Mouse (Mus musculus) spleen, postnatal 36 days (tissue): ENCODE measurements around the gene F930015N05Rik.

Experiments used
- DNase-seq, 2 experiments: peaks; one replicate each; pipeline ENCODE4 v3.0.0; 2022; ENCODE audit warnings: low spot score in 2 of 2, mixed read lengths in 1 of 2

The F930015N05Rik gene

DNA sequence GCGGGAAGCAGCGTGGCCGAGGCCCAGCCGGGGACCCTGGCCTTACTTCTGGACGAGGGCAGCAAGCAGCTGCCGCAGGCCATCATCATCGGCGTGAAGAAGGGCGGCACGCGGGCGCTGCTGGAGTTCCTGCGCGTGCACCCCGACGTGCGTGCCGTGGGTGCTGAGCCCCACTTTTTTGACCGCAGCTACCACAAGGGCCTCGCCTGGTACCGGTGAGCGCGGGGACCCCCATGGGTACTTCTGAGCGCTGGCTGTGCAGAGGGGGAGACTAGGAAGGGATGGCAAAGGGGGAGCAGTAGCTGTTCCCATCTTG is at the start of gene F930015N05Rik:
F930015N05Rik (minus strand) TSS at position 242 of the 316 bp plus-strand sequence.
- DNase-seq: no peak

DNA sequence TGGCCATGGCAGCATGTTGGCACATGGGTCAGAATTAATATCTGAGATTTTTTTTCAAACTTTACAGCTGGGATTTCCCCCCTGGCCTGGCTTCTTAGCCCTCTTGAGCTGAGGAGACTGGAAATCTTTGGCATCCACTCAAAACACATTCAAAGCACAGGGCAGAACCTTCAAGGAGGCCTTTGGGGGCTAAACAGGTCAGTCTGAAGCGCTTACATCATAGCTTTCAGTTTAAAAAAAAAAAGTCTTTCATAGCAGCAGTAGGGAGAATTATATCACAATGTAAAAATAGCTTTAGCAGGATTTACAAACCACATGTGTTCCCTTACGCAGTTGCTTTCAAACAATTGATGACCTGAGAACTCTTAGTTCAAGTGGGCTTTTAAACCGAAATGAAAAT is 45.0 kb upstream of the F930015N05Rik start:
- no peak for DNase-seq

DNA sequence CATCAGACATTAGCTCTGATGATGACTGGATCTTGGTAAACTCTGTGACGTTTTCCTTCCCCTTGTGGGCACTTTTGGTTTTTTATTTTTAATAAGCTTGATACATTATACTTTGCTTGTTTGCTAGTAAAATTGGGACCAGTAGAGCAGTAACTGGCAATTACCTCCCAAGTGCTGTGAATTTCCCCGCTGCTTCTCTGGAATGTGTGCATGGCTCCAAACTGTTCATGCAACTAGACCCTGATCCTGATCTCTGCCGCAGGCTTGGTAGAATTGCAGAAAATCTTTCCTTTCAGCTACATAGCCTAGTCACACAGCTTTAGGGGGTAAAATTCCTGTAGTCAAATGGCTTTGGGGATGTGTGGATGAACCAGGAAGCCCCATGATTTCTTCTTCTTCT is 37.2 kb upstream of the F930015N05Rik start:
- no peak for DNase-seq

DNA sequence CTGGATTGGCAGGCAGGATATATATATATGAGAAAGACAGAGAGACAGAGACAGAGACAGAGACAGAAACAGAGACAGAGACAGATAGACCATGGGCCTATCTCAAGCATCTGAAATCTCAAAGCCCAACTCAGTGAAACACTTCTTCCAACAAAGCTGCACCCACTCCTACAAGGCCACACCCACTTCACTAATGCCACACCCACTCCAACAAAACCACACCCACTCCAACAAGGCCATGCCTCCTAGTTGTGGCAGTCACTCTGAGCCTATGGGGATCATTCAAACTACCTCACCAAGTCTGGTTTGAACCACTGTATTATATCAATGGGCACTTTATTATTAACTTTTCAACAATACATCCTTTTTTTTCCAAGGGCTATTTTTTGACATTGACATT is 34.2 kb upstream of the F930015N05Rik start:
- no peak for DNase-seq

DNA sequence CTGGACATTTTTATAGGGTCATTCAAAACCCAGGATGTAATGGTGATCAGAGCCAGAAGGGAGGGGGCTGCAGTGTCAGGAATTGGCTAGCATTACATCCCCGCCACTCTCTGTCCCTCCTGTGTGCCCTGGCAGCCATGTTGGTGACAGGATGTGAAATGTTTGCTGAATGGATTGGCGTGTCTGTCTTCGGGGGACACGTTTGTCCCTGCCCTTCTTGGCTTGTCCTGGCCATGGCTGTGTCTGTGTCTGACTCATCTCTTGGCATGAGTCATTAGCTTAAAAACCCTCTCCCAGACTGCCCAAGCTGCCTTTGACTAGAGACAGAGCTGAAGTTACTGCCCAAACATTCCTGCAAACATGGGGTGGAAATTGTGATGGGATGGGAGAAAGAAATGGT is 32.3 kb upstream of the F930015N05Rik start:
- DNase-seq: no peak

DNA sequence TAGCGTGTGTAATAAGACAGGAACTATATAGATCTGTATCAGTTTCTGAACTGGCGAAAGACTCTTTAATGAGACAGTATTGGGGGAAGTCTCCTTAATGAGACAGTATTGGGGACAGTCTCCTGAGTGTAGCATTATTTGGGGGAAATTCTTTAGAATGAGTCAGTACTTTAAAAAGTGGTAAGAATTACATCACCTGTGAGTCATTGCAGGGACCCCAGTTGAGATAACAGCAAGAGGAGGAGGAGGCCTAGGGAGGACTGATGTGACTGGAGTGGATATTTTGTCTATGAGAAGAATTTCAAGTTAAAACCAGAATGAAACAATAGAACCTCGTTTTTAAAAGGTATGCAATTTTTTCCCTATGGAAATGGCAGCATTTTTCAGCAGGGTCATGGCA is 25.3 kb upstream of the F930015N05Rik start:
- no peak for DNase-seq

DNA sequence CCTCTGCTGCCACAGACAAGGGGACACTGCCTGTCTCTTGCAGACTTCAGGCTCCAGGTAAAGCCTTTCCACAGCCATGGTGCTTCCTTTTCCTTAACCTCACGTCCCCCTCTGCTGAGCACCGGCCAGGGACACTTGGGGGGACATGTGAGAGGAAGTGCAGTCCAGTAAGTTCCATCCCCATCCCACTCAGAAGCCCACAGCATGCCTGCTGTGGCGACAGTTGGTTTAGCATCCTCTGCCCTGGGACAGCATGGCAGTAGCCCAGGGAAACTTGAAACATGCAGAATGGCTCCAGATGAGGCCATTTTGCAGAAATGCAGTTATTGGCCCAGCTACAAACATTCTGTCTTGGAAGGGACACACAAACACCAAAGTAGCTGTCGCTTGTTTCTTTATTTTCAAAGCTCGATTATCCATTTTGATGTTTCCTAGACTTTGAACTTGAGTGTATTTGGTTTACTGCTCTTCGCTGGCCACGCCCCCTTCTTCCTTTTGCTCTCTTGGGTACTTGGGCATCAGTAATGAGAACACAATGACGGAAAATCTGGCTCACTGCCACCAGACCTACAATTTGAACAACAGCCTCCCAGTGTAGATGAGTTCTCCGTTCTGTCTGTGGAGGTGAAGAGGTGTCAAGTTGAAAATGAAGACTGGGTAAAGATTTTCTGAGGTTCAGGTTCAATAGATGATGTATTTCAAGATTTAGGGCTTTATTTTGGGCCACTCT is 12.3 kb upstream of the F930015N05Rik start:
- no peak for DNase-seq

DNA sequence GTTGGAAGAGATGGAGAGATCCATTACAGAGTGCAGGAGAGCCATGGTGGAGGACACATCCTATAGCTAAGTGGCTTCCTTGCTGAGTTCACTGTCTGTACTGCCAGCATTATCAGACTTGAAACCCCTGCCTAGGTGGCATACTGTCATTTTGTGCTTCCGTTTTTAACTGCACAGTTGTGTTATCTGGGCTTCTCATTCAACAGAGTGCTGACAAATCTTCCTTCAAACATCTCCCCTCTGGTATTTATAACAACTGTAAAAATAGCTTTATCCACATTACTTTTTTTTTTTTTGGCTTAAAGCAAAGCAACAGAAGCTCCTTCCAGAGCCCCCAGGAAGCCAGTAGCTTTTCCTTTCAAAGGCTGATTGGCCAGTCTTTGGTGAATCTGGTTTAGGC is 8.8 kb upstream of the F930015N05Rik start:
- no peak for DNase-seq

DNA sequence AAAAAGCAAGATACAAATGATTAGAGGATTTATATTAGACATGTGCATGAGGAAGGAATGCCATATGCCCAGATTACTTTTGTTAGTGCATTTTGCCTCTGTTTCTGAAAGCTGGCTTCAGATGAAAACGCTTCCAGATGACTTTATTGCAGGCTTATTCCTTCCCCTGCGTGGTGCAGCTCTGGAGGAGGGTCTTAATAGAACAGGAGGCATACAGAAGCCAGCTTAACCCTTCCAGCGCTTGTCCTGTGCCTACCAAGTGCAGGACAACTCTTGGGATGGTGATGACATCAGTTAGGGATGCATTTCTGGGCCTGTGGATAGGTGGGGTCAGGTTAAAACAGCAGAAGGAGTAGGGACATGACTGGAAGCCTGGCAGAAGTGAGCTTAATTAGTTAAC is 6.2 kb upstream of the F930015N05Rik start:
- no peak for DNase-seq

DNA sequence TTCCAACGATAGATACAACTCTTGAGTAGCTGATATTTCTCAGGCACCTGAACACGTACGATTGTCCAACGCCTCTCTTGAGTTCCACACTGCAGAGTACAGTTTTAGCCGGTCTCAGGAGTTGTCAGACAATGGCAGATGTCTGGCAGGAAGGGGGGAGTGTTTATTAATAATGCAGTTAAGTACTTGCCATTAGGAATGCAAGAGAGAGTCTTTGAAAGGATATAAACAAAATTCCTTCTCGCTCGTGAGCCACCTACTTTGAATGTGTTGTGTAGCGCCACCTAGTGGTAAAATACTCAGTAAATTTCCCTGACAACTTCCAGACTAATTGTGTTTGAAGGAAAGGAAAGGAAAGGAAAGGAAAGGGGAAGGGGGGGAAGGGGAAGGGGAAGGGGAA is 5.7 kb upstream of the F930015N05Rik start:
- peak in 1 of 2 experiments; percentile 6 for DNase-seq

DNA sequence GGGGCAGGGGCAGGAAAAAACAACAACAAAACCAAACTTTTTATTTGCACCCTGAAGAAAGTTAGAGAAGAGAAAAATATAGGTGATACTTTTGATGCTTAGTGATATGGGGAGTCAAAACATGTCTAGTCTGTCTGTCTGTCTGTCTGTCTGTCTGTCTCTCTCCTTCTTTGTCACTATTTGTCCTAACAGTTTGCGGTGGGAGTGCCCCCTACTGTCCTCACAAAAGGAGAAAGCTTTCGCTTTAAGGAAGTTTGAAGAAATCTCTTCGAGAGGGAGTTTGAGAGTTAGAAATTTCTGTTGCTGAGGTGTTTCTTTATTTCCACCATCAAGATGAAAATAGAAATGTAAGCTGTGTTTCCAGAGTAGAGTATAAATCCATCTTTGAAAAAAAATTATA is 2.5 kb upstream of the F930015N05Rik start:
- DNase-seq: no peak

DNA sequence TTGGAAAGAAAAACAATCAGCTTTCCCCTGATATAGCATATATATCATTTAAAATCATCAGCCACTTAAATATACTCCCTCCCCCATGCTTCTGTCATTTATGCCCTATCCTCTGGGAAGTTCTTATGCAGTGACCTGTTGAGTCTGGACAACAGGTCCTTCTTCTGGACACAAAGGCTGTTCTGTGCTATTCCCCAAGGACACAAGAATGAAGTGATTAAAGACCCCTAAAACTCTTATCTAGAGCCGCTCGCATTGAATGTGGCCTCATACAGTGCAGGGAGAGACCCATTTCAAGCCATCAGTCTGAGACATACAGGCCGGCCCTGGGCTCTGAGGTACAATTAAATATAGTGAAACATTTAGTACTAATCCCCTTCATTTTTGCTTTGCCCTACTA is 1.3 kb upstream of the F930015N05Rik start:
- no peak for DNase-seq

DNA sequence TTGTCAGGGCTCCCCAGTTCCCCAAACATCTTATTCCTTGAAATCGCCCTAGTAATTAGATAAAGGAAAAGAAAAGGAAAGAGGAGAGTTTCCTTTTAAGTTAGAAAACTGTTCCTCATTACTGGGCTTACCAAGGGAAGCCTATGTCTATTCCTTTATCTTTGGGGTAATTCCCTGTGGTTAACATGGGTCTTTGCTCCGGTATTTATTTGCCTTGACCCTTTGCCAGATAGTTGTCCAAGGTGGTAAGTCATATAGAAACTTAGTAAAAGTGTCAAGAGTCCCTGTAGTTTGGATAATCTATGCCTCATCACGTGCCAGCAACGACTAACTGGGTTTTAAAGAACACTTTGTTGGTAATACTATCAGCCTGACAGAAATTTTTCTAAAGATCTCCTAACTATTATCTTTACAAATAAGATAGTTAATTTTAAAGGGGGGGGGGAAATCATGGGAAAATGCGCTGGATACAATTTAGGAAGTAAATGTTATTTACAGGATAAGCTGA is 392 bp upstream of the F930015N05Rik start:
- no peak for DNase-seq

DNA sequence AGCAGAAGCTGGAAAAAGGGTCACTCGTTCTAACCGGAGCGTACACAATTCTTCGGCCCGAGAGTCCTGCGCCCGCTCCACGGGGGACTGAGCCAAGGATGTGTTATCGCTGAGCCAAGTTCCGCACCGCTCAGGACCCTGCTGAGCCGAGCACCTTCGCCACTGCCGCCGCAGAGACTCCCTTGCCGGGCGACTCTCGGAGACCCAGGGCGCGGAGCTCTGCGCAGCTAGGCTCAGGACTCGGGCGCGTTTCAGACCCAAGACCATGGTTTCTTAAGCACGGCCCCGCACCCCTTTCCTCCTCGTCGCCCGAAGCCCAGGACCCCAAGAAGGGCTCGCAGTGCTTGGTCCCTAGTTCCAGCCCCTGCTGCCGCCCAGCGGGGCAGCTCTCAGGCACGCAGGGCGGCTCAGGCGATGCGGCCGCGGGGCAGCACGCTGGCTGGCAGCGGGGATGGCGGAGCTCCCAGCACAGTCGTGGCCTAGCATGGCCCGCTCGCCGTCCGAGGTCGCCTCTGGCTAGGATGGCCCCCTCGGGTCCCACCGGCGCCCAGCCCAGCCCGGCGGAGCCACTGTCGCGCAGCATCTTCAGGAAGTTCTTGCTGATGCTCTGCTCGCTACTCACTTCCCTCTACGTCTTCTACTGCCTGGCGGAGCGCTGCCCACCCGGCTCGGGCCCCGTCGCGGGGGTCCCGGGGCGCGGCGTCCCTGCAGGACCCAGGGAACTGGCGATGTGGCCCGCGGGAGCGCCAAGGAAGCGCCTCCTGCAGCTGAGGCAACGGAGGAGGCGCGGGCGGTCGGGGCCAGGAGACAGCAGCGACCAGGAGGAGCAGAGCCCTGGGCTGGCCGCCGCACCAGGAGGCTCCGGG is 674 bp downstream of the F930015N05Rik start:
- DNase-seq: no peak

DNA sequence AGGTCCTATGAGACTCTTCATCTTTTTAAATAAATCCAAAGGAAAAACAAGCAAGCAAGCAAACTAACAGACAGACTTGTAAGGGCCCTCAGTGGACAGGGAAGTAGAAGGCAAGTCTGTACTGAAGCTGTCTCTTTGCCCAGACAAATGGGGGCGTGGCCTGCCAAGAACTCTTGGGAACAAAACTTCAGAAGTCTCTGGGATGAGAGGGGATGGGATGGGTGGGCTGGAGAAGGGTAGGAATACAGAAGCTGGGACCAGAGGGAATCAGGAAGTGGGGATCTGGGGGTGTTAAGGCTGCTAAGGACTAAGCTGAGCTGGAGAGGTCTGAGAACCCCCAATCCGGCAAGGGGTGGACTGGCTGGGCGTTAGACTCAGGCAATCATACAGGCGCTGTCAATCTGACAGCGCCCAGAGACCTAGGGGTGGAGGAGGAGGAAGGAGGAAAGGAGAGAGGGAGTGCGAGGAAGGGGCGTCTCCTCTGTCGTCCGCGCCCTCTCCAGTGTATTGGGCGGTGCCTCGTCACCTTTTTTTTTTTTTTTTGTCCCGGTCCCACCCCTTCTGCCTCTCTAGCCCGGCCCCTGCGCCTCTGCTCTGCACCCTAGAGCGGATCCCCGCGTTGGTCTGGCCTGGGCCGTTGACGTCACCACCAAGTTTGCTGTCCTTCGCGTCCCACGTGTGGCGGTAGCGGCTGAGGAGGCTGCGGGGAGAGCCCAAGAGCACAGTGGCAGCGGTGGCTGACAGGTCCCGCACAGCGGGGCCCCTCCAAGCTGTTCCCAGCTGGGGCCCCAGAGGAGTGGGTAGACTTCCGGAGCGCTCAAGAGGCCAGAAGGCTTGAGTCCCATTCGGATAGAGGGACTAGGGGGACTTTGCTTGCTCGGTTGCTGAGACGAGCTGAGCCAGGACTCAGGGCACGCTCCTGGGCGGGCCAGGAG is 1.6 kb downstream of the F930015N05Rik start, which contains the start of gene Hs3st3a1:
Hs3st3a1 (plus strand) TSS at position 722 of the 935 bp plus-strand sequence.
- peak; percentile 4 to 22 for DNase-seq

DNA sequence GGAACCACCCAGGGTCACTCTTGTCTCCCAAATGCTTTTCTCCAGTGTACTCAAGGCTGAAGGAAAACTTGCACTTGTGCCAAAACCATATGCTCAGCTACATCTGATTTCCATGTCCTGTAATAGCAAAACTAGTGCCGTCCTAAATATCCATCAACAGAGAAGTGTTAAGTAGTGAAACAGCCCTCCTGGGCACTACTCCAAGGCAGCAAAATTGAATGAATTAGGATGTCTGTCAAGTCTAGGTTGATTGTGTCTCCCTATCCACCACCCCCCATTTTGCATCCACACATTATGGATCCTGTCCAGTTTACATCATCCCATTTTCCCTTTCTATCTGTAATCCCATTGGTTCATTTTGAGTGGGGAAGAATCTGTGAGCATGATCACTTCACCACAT is 17.5 kb downstream of the F930015N05Rik start:
- no peak for DNase-seq

DNA sequence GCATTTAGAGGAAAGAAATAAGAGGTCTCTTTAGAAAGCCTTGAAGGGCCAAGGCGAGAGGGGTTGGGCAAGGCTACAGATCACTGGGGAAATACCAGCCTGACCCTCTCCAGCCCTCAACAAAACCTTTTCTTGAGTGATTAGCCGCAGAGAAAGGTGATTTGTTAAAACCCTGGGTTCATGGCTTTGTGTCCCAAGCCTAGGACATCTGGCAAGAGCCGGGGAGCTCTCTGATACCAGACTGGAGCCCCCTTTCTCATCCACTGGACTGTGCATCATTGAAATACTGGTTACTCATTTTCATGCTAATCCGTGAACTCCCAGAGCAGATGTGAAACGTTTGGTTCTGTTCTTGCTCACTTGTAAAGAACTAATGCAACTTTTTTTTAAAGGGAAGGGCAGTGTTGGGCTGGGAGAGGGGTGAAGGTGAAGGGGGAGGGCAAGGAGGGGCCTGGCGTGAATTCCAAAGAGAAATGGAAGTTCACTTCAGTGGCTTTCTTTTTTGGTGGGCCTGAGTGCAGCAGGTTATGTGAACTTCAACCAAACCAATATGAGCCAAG is 35.8 kb downstream of the F930015N05Rik start:
- DNase-seq: no peak

DNA sequence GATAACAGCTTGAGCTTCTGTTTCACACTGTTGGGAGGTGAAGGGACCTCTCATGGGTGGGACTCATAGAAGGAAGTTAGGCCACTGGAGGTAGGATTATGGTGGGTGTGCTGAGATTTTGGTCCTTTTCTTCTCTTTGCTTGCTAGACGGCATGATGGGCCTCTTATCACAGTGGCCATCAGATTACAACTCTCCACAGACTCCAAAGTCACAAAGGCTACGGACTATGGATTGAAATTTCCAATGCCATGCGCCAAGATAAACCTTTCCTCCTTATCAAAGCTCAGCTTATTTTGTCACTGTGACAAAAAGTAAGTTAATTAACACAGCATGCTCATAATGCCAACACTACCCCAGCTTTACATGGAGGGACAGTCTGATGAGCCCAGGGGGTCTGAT is 38.8 kb downstream of the F930015N05Rik start:
- no peak for DNase-seq

DNA sequence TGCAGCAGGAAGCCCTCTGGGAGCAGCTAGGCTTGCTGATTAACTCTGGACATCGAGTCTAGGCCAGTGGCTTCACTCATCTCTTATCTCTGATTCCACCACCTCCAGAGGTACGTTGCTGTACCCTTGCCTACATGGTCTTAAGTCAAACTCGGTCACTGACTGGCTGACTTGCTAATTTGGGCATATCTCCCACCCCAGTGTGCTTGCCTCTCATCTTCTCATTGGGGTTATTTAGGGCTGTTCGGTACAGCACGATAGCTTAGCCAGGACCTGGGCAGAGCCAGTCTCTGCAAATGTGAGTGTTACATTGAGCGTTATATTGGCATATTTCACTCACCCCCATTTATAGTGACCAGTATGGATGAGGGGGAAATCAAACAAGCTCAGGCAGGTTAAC is 39.5 kb downstream of the F930015N05Rik start:
- no peak for DNase-seq

DNA sequence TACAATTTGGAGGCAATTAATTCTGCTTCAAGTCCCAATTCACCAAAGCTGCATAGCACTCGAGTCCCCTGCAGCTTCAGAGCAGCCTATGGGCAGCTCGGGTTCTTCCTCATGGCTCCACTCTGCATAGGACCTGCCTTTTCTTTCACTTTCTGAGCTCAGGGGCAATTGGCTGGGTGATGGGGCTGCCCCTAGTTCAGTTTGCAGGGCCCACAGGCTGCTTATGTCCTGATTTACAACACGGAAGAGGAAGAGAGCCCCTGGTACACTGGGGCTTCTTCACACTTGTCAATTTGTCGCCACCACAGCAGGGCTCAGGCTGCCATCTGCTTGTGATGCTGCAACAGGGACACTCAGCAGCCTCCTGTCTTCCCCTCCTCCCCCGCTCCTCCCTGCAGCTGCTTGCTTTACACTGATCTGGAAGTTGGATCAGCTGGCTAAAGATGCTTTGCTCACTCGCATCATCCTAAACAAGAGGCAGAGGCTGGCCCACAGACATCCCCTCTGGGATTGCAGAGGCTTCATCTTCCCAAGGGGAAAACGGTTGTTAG is 40.0 kb downstream of the F930015N05Rik start:
- DNase-seq: no peak

DNA sequence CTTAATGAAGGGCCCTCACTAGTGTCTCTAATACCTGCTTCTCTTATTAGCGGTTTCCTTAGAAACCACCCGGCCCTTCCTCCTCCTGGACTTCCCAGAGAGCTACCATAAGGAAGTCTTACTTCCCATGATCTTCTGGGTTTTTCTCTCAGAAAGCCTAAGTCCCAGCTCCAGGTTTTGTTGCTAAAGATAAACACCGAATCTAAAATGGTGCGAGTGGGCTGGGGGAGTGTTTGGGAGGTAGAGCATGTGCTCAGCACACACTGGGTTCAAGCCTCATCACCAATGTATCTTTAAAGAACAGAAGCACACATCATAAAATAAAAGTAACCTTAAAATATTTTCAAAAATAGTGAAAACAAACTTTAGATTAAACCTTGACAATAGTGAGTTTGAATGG is 50.1 kb downstream of the F930015N05Rik start:
- no peak for DNase-seq
